Mouse (Mus musculus): ENCODE data around the gene Itga1. TPM values are rescaled to one million over a fixed set of nuclear protein-coding genes. Genes with fewer than 3 reads are reported as not detected.

The Itga1 gene
- 31.0 and 31.4 TPM in 2 replicates for polyA plus RNA-seq (2014; fragmentation: Nextera tagmentation; extraction: Ambion mirVana)

DNA sequence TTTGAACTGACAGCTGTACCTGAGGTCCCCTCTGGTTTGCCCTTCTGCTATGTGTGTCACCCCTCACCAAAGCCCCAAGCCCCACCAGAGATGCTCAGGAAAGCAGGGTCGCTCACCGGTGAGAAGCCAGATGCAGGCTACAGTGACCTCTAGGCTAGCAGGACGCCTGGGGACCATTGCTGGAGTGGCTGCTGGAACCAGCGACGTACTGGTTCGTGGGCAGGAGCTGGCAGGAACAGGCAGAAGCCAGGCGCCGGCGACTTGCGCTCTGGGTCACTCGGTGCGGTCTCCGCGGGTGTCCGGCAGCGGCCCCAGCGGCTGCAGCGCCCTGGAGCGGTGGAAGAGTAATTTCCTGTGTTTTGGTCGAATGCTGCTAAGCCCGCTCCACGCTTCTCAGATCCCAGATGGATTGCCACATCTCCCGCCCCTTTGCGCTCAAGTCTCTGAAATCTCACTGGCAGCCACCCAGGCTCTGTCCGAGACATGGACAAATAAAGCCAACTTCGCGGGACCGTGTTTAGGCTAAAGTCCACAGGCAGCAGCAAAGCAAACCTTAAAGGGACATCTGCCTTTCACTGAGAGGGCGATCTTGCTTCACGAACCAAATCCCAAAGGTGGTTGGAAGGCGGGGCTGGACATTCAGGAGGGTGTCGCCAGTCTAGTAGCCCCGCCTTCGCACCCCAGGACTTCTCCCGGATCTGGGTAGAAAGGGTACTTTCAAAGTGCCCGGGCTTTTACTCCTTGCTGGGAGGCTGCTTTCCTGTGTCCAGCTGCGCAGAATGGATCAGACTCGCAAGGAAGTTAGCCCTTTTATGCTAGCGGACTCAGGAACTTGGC lies at the start of gene Itga1, which contains the start of gene Gm49395:
TSS of gene Itga1 (minus strand) at position 610 of the 837 bp plus-strand sequence.
TSS of gene Gm49395 (minus strand) at position 567 of the 837 bp plus-strand sequence.
- no peaks in the 10 kb centered on the region for H3K9me3 ChIP-seq (replicated peaks; ENCODE audit: control insufficient read depth, low read length)
- peak within 1 kb of the TSS; percentile 93 for H3K9ac ChIP-seq (ENCODE audit: low read depth, low read length)
- under 1% methylated on average over 39 of the region's 39 CpGs for WGBS (ENCODE audit: insufficient replicate concordance)
- peak within 1 kb of the TSS; percentile 89 for H3K27ac ChIP-seq (ENCODE audit: low read depth, low read length)
- peak within 1 kb of the TSS; percentile 62 for H3K4me2 ChIP-seq
- H3K36me3 ChIP-seq (ENCODE audit: control insufficient read depth, insufficient read depth, low read length) = no peaks in the 10 kb centered on the region
- peak; percentile 84 for ATAC-seq (replicated peaks; ENCODE audit: insufficient number of reproducible peaks, low FRiP score, low TSS enrichment)
- peak within 1 kb of the TSS; percentile 69 for H3K4me3 ChIP-seq (ENCODE audit: low read depth, low read length)
- H3K4me1 ChIP-seq (ENCODE audit: control insufficient read depth, insufficient read depth, low read length) = peaks cover 5% of the 10 kb centered on the region; the same call in 1 of the 2 replicates
- no peaks in the 10 kb centered on the region for H3K27me3 ChIP-seq (ENCODE audit: control insufficient read depth, insufficient read depth, low read length)

DNA sequence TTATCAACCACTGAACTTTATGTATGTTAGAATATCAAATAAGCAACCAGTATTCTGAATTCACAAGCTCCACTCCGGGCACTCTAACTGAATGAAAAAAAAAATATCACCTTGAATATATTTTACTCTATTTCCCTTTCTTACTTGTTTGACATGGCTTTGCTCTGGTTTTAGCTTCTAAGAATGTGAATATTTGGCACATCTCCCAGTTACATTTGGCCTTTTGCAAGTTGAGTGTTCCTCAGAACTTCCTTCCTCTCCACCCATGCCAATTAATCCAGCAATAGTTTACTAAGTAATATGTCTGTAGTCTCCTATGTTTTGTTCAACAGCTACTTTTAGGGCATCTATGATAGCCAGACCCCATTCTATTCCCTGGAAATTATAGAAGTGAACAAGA lies 48.8 kb upstream of the Itga1 start:
- no peaks in the 10 kb centered on the region for H3K4me1 ChIP-seq (ENCODE audit: control insufficient read depth, insufficient read depth, low read length)
- no peak overlapping the region for H3K4me2 ChIP-seq
- no peaks in the 10 kb centered on the region for H3K36me3 ChIP-seq (ENCODE audit: control insufficient read depth, insufficient read depth, low read length)
- H3K9me3 ChIP-seq (replicated peaks; ENCODE audit: control insufficient read depth, low read length) = no peaks in the 10 kb centered on the region
- H3K27ac ChIP-seq (ENCODE audit: low read depth, low read length) = no peak overlapping the region
- ATAC-seq (replicated peaks; ENCODE audit: insufficient number of reproducible peaks, low FRiP score, low TSS enrichment) = no peak
- H3K9ac ChIP-seq (ENCODE audit: low read depth, low read length) = no peak overlapping the region
- 92% methylated on average over 1 of the region's 1 CpGs for WGBS (ENCODE audit: insufficient replicate concordance)
- no peaks in the 10 kb centered on the region for H3K27me3 ChIP-seq (ENCODE audit: control insufficient read depth, insufficient read depth, low read length)
- H3K4me3 ChIP-seq (ENCODE audit: low read depth, low read length) = no peak overlapping the region

DNA sequence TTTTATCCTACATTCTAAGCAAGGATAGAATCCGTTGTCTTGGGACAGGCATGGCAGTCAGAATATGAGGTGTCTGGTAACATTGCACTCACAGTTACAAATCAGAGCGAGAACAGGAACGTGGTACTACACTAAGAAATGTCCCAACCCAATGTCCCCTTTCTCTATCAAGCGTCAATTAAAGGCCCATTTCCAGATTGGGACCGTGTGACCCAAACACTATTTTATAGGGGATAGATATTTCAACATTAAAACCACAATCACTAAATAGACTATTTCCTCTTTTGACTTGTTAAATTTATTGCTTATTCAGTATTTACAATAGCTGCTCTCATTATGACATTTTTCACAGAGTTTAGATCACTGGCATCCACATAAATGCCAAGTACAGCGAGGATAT lies 48.1 kb upstream of the Itga1 start:
- no peak for ATAC-seq (replicated peaks; ENCODE audit: insufficient number of reproducible peaks, low FRiP score, low TSS enrichment)
- H3K9me3 ChIP-seq (replicated peaks; ENCODE audit: control insufficient read depth, low read length) = no peaks in the 10 kb centered on the region

DNA sequence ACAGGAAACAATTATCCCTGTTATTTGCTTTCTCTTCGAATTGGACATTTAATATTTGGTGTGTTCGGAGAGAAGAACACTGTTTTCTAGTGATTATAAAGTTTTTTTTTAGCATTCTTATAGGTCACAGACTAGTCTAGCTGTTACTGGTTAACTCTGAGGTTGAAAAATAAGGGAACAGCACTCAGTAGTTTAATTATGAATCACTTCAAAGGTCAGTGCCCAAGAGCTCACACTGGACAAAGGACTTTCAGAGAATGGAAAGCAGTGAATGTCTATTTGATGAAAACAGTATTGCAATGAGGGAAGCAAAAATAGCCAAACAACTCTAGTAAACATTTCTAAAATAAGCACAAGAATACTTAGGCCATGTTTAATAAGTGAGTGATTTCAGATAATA lies 41.8 kb upstream of the Itga1 start:
- no peak overlapping the region for H3K27ac ChIP-seq (ENCODE audit: low read depth, low read length)
- H3K9ac ChIP-seq (ENCODE audit: low read depth, low read length) = no peak overlapping the region
- 91% methylated on average over 2 of the region's 2 CpGs for WGBS (ENCODE audit: insufficient replicate concordance)
- H3K4me3 ChIP-seq (ENCODE audit: low read depth, low read length) = no peak overlapping the region
- H3K36me3 ChIP-seq (ENCODE audit: control insufficient read depth, insufficient read depth, low read length) = no peaks in the 10 kb centered on the region
- no peak for ATAC-seq (replicated peaks; ENCODE audit: insufficient number of reproducible peaks, low FRiP score, low TSS enrichment)
- no peak overlapping the region for H3K4me2 ChIP-seq
- no peaks in the 10 kb centered on the region for H3K9me3 ChIP-seq (replicated peaks; ENCODE audit: control insufficient read depth, low read length)
- no peaks in the 10 kb centered on the region for H3K27me3 ChIP-seq (ENCODE audit: control insufficient read depth, insufficient read depth, low read length)
- no peaks in the 10 kb centered on the region for H3K4me1 ChIP-seq (ENCODE audit: control insufficient read depth, insufficient read depth, low read length)

More for the DNA sequence above, 48.1 kb upstream of the Itga1 start:
- Histone ChIP-seq H3K9ac (ENCODE audit: low read depth, low read length) (no peak overlapping the region), H3K4me1 (ENCODE audit: control insufficient read depth, insufficient read depth, low read length) (no peaks in the 10 kb centered on the region), H3K27me3 (ENCODE audit: control insufficient read depth, insufficient read depth, low read length) (no peaks in the 10 kb centered on the region), H3K27ac (ENCODE audit: low read depth, low read length) (no peak overlapping the region), H3K4me3 (ENCODE audit: low read depth, low read length) (no peak overlapping the region), H3K36me3 (ENCODE audit: control insufficient read depth, insufficient read depth, low read length) (no peaks in the 10 kb centered on the region), H3K4me2 (no peak overlapping the region)
- 85% methylated on average over 6 of the region's 6 CpGs for WGBS (ENCODE audit: insufficient replicate concordance)

DNA sequence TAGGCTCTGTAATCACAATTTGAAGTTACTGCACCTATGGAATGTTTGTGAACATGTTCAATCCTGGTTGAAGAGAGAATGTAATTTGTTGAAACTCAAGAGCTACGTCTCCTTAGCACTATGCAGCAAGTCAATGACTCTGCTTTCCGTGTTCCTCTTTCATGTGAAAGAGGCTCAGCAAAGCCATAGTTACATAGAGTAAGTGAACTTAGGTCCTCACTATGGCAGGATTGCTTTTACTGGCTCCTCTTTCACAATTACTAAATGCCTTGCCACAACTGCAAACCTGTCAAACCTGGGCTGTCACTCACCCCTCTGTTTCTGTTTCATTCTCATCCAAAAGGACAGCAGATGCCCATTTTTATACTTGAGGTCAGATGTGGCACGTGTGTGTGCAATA lies 40.3 kb upstream of the Itga1 start:
- Histone ChIP-seq H3K9me3 (replicated peaks; ENCODE audit: control insufficient read depth, low read length) (no peaks in the 10 kb centered on the region), H3K4me1 (ENCODE audit: control insufficient read depth, insufficient read depth, low read length) (no peaks in the 10 kb centered on the region), H3K9ac (ENCODE audit: low read depth, low read length) (no peak overlapping the region), H3K27ac (ENCODE audit: low read depth, low read length) (no peak overlapping the region), H3K4me2 (no peak overlapping the region), H3K36me3 (ENCODE audit: control insufficient read depth, insufficient read depth, low read length) (no peaks in the 10 kb centered on the region), H3K4me3 (ENCODE audit: low read depth, low read length) (no peak overlapping the region), H3K27me3 (ENCODE audit: control insufficient read depth, insufficient read depth, low read length) (no peaks in the 10 kb centered on the region)
- no peak for ATAC-seq (replicated peaks; ENCODE audit: insufficient number of reproducible peaks, low FRiP score, low TSS enrichment)
- WGBS (ENCODE audit: insufficient replicate concordance) = 79% methylated on average over 3 of the region's 3 CpGs

DNA sequence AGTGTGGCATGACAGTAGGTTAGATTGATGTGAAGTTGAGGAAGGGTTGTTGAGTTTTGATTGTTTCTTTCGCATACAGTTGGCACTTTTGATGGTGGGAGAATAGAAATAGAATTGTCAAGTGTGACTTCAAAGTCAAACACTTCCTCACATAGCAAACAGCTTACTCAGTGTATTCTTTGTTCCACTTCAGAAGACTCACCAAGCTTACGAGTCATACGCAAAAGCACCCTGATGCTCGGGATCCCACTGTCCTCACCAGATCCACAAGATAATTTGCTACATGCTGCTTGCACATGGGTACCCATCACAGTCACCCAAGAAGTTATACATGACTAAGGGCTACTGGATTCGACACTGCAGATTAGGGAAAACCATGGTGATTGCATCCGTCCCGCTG lies 36.7 kb upstream of the Itga1 start:
- 81% methylated on average over 7 of the region's 7 CpGs for WGBS (ENCODE audit: insufficient replicate concordance)

DNA sequence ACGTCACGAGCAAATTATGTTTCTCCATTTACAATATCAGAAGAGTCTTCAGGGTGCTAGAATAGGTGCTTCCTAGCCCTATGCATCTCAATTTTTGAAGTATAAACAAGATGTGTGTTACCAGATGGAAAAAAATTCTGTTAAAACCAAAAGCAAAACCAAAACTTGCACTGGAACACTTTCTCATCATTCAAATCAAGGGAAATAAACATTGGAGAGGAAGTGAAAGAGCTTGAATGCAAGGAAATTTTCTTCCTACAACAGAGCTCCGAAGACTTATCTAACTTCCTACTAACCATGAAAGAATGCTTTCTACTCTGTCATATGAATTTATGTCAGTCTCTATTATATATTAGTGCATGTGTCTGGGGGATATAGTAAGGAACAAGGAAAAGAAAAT lies 35.0 kb upstream of the Itga1 start:
- H3K27me3 ChIP-seq (ENCODE audit: control insufficient read depth, insufficient read depth, low read length) = no peaks in the 10 kb centered on the region
- no peak for ATAC-seq (replicated peaks; ENCODE audit: insufficient number of reproducible peaks, low FRiP score, low TSS enrichment)
- H3K4me2 ChIP-seq = no peak overlapping the region
- H3K4me3 ChIP-seq (ENCODE audit: low read depth, low read length) = no peak overlapping the region
- no peaks in the 10 kb centered on the region for H3K9me3 ChIP-seq (replicated peaks; ENCODE audit: control insufficient read depth, low read length)
- 80% methylated on average over 3 of the region's 3 CpGs for WGBS (ENCODE audit: insufficient replicate concordance)
- no peak overlapping the region for H3K9ac ChIP-seq (ENCODE audit: low read depth, low read length)
- no peaks in the 10 kb centered on the region for H3K36me3 ChIP-seq (ENCODE audit: control insufficient read depth, insufficient read depth, low read length)
- no peak overlapping the region for H3K27ac ChIP-seq (ENCODE audit: low read depth, low read length)
- H3K4me1 ChIP-seq (ENCODE audit: control insufficient read depth, insufficient read depth, low read length) = no peaks in the 10 kb centered on the region

More for the DNA sequence above, 36.7 kb upstream of the Itga1 start:
- H3K4me1 ChIP-seq (ENCODE audit: control insufficient read depth, insufficient read depth, low read length) = no peaks in the 10 kb centered on the region
- H3K9me3 ChIP-seq (replicated peaks; ENCODE audit: control insufficient read depth, low read length) = no peaks in the 10 kb centered on the region
- ATAC-seq (replicated peaks; ENCODE audit: insufficient number of reproducible peaks, low FRiP score, low TSS enrichment) = no peak
- no peaks in the 10 kb centered on the region for H3K27me3 ChIP-seq (ENCODE audit: control insufficient read depth, insufficient read depth, low read length)
- H3K9ac ChIP-seq (ENCODE audit: low read depth, low read length) = no peak overlapping the region
- H3K4me2 ChIP-seq = no peak overlapping the region
- H3K4me3 ChIP-seq (ENCODE audit: low read depth, low read length) = no peak overlapping the region
- H3K27ac ChIP-seq (ENCODE audit: low read depth, low read length) = no peak overlapping the region
- H3K36me3 ChIP-seq (ENCODE audit: control insufficient read depth, insufficient read depth, low read length) = no peaks in the 10 kb centered on the region

DNA sequence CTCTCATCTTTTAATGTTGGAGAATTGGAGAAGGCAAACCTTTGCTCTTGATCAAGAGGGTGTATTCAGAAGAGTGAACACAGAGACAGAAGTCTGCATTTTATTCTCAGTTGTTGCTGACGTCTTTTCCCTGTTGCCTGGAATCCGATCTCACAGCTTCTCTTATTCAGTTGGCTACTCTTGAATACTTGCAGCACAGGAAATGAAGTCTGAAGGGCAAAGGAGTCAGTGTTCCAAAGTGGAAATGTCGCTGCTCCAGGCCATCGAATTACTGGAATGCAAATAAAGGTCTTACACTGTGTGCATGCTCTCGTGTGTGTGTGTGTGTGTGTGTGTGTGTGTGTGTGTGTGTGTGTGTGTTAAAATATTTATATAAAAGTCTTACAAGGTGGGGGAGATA lies 30.7 kb upstream of the Itga1 start:
- Histone ChIP-seq H3K27me3 (ENCODE audit: control insufficient read depth, insufficient read depth, low read length) (no peaks in the 10 kb centered on the region), H3K27ac (ENCODE audit: low read depth, low read length) (no peak overlapping the region; the same call in 1 of the 2 replicates), H3K4me2 (no peak overlapping the region), H3K4me1 (ENCODE audit: control insufficient read depth, insufficient read depth, low read length) (no peaks in the 10 kb centered on the region), H3K4me3 (ENCODE audit: low read depth, low read length) (no peak overlapping the region), H3K9me3 (replicated peaks; ENCODE audit: control insufficient read depth, low read length) (no peaks in the 10 kb centered on the region), H3K36me3 (ENCODE audit: control insufficient read depth, insufficient read depth, low read length) (no peaks in the 10 kb centered on the region), H3K9ac (ENCODE audit: low read depth, low read length) (no peak overlapping the region)
- 27% methylated on average over 5 of the region's 5 CpGs for WGBS (ENCODE audit: insufficient replicate concordance)
- ATAC-seq (replicated peaks; ENCODE audit: insufficient number of reproducible peaks, low FRiP score, low TSS enrichment) = no peak

DNA sequence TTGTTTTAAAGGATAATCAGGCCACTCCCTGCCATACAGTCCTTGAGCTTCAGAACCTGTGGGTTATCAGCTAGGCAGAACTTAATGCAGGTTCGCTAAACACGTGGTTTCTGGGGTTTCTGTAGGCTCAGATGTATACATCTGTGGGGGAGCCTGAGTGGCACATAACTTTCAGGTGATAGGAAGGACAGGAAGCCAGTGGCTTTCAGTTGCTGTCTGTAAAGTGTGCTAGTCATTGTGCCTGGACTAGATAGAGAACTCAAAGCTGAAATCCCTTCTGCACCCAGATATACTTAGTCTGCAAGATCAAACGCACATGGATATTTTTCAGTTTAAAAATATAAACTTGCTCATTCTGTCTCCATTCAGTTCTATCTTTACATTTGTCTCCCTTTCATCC lies 29.6 kb upstream of the Itga1 start:
- WGBS (ENCODE audit: insufficient replicate concordance) = 62% methylated on average over 3 of the region's 3 CpGs
- Histone ChIP-seq H3K9ac (ENCODE audit: low read depth, low read length) (no peak overlapping the region), H3K4me3 (ENCODE audit: low read depth, low read length) (no peak overlapping the region), H3K27ac (ENCODE audit: low read depth, low read length) (no peak overlapping the region), H3K4me1 (ENCODE audit: control insufficient read depth, insufficient read depth, low read length) (no peaks in the 10 kb centered on the region), H3K36me3 (ENCODE audit: control insufficient read depth, insufficient read depth, low read length) (no peaks in the 10 kb centered on the region), H3K27me3 (ENCODE audit: control insufficient read depth, insufficient read depth, low read length) (no peaks in the 10 kb centered on the region), H3K4me2 (no peak overlapping the region), H3K9me3 (replicated peaks; ENCODE audit: control insufficient read depth, low read length) (no peaks in the 10 kb centered on the region)
- no peak for ATAC-seq (replicated peaks; ENCODE audit: insufficient number of reproducible peaks, low FRiP score, low TSS enrichment)

Measured in heart, embryonic 11.5 days (tissue).